Mouse (Mus musculus): ENCODE results near the gene Med13l.

The Med13l gene

DNA sequence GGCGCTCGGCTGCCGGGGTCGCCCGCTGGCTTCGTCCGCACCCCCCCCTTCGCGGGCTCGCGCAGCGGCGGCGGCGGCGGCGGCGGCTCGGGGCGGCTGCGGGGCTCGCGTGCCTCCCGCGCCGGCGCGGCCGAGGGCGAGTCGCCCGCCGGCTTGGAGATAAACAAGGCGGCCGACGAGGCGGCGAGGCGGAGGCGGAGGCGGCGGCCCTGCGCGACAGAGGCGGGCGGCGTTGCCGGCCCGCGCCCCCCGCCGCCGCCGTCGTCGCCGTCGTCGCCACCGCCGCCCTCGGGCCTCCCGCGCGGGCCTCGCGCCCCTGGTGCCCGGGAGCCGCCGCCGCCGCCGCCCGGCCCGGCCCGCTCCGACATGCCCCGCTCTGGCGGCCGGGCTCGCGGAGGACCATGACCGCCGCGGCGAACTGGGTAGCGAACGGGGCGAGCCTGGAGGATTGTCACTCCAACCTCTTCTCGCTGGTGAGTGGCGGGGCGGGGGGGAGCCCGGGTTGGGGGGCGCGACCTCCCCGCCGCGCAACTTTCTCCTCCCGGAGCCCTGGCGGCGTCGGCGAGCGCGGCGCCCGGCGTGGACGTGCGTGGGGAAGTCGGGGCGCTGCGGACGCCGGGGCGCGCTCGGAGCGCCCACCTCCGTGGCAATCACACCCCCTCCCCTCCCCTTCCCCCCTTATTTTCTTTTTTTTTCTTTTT, at the start of gene Med13l:
TSS of gene Med13l (plus strand) at position 295 of the 701 bp plus-strand sequence.
- CTCF ChIA-PET, result no interaction called here

DNA sequence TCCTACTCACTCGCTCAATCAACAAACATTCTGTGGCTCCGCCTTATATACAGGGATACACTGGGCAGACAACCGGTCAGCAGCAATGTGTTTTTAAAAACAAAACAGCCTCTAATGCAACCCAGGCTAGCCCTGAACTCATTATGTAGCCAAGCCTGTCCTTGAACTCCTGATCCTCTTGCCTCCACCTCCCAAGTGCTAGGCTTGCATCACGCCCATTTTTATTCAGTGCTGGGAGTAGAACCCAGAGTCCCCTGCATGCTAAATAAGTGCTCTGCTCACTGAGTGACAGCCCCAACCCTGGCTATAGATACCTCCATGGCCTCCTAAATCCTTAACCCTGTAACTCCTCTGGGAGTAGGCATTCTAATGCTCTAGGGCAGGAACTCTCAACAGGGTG, 49.5 kb upstream of the Med13l start:
- CTCF ChIA-PET, result no interaction called here

DNA sequence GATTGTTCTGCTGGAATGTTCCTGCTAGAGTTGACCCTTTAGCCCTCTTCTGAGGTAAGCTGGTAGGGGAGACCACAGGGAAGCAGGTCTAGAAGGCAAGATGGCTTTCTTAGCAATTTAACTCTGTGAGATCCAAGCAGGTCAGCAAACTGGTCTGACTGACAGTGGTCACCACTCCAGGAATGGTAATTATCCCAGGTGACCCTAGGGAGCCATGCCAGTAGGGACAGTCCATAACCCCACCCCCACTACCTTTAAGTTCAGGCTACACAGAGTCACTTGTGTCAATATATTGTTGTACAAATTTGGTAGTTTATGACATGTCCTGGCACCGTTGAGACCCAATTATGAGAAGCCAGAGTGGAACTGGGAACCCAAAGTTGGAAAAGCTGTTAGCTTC, 47.5 kb upstream of the Med13l start:
- CTCF ChIA-PET, result no interaction called here

DNA sequence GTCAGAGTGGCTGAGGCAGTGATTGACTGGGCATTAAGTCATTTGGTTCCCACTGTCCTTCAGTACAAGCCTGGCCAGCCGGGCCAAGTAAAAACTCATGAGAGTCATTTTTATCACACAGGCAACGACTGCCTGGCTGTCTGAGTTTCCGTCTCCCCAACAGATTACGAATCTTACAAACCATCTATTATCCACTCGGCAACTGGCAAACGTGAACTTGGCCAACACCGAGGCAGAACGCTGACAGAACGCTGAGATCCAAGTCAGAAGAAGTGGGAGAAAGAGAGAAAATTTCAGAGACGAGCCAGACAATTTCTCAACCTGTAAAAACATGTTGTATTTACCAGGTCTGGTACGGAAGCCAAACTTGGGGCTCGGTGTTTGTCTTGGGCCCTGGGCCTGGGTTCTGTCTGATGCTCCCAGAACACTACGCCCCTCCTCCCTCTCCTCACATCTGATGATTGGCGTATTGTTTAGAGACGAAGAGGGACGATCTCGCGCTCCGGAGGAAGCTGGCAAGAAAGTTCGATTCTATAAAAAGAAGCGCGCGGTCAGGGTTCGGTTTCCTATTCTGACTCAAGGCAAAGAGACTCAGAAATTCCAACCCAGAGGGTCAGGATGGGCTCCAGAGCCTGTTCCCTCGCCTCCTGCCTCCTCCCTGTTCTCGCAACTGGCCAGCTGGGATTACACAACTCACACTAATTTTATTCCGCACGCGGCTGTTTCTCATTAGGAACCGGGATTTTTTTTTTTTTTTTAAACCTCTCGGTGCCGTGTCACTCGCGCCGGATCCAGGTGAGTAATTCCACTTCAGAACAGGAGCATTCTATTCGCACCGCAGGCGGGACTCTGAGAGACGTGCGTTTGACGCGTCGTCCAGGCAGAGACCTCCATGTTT, 46.6 kb upstream of the Med13l start:
- CTCF ChIA-PET, result no interaction called here

- CTCF ChIA-PET, result no interaction called here
Measured at GRCm38 (mm10) chr5:118514527-118514831, 46.0 kb upstream of the Med13l start.

GRCm38 (mm10) chr5:118514842-118515241, 45.6 kb upstream of the Med13l start:
- CTCF ChIA-PET, result no interaction called here

GRCm38 (mm10) chr5:118515280-118515721, 45.2 kb upstream of the Med13l start:
- CTCF ChIA-PET, result no interaction called here

DNA sequence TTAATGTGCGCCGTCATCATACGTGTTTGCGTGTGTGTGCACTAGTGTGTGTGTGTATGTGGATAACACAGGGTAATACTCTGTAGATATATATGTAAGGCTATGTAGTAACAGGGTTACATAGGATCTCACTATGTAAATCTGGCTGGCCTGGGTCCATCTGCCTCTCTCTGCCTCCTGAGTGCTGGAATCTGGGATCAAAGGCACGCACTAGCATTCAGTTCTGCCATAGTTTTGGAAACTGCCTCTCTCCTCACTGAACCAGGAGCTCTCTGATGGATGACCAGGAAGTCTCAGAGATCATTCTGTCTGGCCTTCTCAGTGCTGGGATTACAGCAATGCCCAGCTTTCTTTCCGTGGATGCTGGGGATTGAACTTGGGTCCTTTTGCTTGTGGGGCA, 44.4 kb upstream of the Med13l start:
- CTCF ChIA-PET, result interaction anchor here (0.6 kb wide), 1 partner anchor 336 kb away, joined by 3 read pairs; no protein-coding TSS in a partner anchor

GRCm38 (mm10) chr5:118516470-118516869, 44.0 kb upstream of the Med13l start:
- CTCF ChIA-PET, result interaction anchor here (0.6 kb wide), 1 partner anchor 336 kb away, joined by 3 read pairs; no protein-coding TSS in a partner anchor

DNA sequence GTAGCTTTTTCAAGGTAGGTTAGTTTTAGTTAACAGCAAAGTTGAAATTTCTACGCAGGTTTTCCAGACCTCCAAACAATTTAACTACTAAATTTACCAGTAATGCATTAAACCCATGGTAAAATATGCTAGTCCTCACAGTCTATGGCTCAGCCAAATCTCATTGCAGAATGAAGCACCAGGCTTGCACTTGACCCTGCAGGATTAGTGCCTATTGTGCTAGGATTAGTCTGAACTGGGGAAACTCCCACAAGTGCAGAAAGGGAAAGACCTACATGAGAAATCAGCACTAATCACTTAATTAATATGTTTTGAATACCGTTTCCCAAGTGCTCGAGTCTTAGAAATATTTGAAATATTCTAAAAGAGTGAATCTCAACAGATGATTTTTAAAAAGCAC, 40.0 kb upstream of the Med13l start:
- CTCF ChIA-PET, result no interaction called here

DNA sequence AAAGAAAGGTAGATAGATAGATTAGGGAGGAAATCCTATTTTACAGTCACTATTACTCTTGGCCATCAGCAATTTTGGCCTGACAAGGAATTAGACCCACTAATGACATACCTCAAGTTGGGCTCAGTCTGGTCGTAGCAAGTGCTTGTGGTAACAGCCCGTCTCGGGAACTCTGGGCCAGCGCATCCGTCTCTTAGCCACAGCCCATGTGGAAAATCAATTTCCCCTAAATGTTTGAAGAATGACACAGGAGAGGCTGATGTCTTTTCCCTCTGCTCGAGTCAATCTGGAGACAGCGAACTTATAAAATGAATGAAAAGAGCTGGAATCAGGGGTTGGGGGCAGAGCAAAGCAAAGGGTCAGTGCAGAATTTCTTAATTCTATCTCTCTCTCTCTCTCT, 36.1 kb upstream of the Med13l start:
- CTCF ChIA-PET, result no interaction called here

GRCm38 (mm10) chr5:118525634-118526033, 34.8 kb upstream of the Med13l start:
- CTCF ChIA-PET, result no interaction called here

GRCm38 (mm10) chr5:118526504-118526903, 34.0 kb upstream of the Med13l start:
- CTCF ChIA-PET, result interaction anchor here (0.5 kb wide), 1 partner anchor 50 kb away, joined by 3 read pairs; no protein-coding TSS in a partner anchor

DNA sequence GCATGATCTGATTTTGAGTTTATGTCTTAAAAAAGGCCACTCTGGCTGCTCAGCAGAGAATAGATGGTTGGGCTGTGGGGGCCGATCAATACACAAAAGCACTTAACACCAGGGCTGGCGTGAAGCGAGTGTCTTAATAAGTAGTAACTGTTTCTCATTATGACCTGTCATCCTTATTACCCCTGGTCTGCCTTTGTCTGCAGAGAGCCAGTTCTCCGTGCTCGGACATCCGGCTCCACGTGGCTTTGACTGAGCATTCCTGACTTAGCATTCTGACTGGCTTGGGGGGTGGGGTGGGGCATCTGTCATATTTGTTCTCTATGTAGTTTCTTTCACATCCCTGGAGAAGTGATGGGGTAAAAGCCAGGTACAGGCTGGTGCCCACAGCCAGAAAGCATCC, 31.2 kb upstream of the Med13l start:
- CTCF ChIA-PET, result interaction anchor here (0.6 kb wide), 1 partner anchor 20 kb away, joined by 4 read pairs; no protein-coding TSS in a partner anchor

GRCm38 (mm10) chr5:118532125-118532524, 28.4 kb upstream of the Med13l start:
- CTCF ChIA-PET, result no interaction called here

GRCm38 (mm10) chr5:118532659-118533058, 27.8 kb upstream of the Med13l start:
- CTCF ChIA-PET, result no interaction called here

DNA sequence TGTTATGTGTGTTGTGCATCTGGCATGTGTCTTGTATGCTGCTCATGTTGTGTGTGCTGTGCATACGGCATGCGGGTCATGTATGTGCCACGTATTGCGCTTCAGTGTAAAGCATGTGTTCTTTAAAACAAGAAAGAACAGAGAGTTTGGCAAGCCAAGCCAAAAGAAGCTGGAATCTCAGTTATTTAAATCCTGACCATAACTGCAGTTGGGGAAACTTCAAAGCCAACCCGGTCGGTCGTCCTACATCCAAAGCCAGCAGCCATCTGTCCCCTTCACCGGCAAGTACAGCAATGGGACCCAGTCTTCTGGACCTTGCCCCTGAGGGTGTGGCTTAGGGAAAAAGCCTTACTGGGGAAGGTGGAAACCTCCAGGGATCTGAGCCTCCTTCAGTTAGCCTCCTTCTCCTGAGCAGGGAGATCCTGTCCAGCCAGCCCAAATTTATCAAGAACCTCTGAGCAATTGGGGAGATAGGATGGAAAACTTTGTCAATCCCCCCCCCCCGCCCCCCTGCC, 26.0 kb upstream of the Med13l start:
- CTCF ChIA-PET, result no interaction called here

- CTCF ChIA-PET, result interaction anchor here (0.6 kb wide), 1 partner anchor 22 kb away, joined by 3 read pairs; no protein-coding TSS in a partner anchor
Measured at GRCm38 (mm10) chr5:118535130-118535529, 25.3 kb upstream of the Med13l start.

GRCm38 (mm10) chr5:118538487-118538886, 22.0 kb upstream of the Med13l start:
- CTCF ChIA-PET, result no interaction called here

GRCm38 (mm10) chr5:118543816-118544215, 16.7 kb upstream of the Med13l start:
- CTCF ChIA-PET, result no interaction called here

DNA sequence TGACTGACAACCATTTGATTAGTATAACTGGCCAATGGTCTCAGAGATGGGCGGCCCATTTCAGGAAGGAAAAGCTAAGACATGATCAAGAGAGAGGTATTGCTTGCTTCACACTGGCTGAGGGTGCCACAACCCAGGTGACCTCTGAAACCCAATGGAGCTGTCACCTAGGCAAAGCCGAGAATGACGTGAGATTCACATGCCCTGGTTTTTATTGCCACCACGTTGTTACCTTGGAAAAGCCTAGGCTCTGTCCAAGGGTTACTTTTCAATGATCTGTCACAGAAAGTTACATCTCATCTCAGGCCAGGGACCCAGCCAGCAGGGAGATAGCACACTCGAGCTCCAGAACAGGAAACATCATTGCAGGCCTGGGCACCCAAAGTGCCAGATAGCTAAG, 10.0 kb upstream of the Med13l start:
- CTCF ChIA-PET, result no interaction called here

GRCm38 (mm10) chr5:118553290-118553689, 7.2 kb upstream of the Med13l start:
- CTCF ChIA-PET, result no interaction called here

DNA sequence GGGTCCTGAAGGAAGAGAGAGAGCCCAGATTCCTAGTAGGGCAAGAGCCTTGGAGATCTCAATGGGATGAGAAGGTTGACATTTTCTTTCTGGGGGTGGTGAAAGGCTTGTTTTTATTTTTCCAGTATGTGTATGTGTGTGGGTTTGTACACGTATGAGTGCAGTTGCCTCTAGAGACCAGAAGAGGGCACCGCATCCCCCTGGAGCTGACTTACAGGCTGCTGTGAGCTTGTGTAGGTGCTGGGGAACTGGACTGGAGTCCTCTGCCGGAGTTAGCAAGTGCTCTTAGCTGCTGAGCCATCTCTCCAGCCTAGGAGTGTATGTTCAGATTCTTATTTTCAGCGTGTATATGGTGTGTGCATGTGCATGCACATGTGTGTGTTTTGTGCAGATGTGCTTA, 5.2 kb upstream of the Med13l start:
- CTCF ChIA-PET, result no interaction called here

Measured in spleen, embryonic (tissue).